Comparison of ENCODE assay signal across 13 mouse cellular contexts in genomic region chr10:20267032-20267431, GRCm38 (mm10). TPM values are rescaled to one million over a fixed set of nuclear protein-coding genes. Genes with fewer than 3 reads are reported as not detected.
DNase-seq lines count a peak whose midpoint lies in the region; ATAC-seq and TF ChIP-seq lines count a peak whose summit lies in the region.
"Had no signal": no experiment of that assay in that cellular context is flagged by ENCODE, and none has a peak within 500 bp of the region (broad histone marks: within the 10 kb centered on the region; RNA-seq: fewer than 3 reads in every experiment).

No protein-coding gene starts in this region.

- H3K9ac ChIP-seq in kidney, embryonic 15.5 days: no peak overlapping the region
- H3K9ac ChIP-seq: hindbrain, embryonic 14.5 days; liver, embryonic 14.5 days; midbrain, embryonic 13.5 days had no signal

- TF ChIP-seq POLR2A in bone marrow, adult 2 months (IDR thresholded peaks at IDR 0.05; ENCODE audit: borderline replicate concordance, control insufficient read depth, low read depth, low read length): no peak

- no peaks in the 10 kb centered on the region for H3K4me1 ChIP-seq in kidney, embryonic 15.5 days
- H3K4me1 ChIP-seq in bone marrow, adult 2 months (ENCODE audit: control insufficient read depth, insufficient read depth, low read length): no peaks in the 10 kb centered on the region; the same call in 1 of the 2 replicates
- H3K4me1 ChIP-seq: midbrain, embryonic 13.5 days had no signal

- intact Hi-C loops in left cerebral cortex, postnatal 10 days (cut with DNase I): no loop called here

- no peak overlapping the region for H3K4me2 ChIP-seq in kidney, embryonic 15.5 days
- H3K4me2 ChIP-seq: hindbrain, embryonic 14.5 days; midbrain, embryonic 13.5 days had no signal

- no peak for DNase-seq in kidney, adult 9 months
- peak; percentile 66 for DNase-seq in CD4-positive, CD25-positive, alpha-beta regulatory T cell, adult 2 months (ENCODE audit: low read depth, low spot score)
- peak; percentile 18 for DNase-seq in testis, postnatal 14 days (ENCODE audit: low spot score)
- DNase-seq in right cerebral cortex, postnatal 14 days: no peak
- no peak for DNase-seq in left cerebral cortex, postnatal 10 days (ENCODE audit: extremely low spot score in 1 of 2, low spot score in 2 of 2)
- DNase-seq: cerebellum, adult 2 months; kidney, postnatal 36 days had no signal

- H3K36me3 ChIP-seq in kidney, embryonic 15.5 days: peaks cover 17% of the 10 kb centered on the region
- H3K36me3 ChIP-seq: midbrain, embryonic 13.5 days had no signal

- H3K4me3 ChIP-seq in kidney, embryonic 15.5 days (replicated peaks): no peak overlapping the region
- H3K4me3 ChIP-seq in bone marrow, adult 2 months (replicated peaks; ENCODE audit: control insufficient read depth, low read depth, low read length): peak overlapping the region; percentile 38
- H3K4me3 ChIP-seq: left cerebral cortex, adult 2 months; midbrain, embryonic 13.5 days had no signal

- H3K27ac ChIP-seq in kidney, embryonic 15.5 days: no peak overlapping the region
- no peak overlapping the region; the same call in 1 of the 2 replicates for H3K27ac ChIP-seq in bone marrow, adult 2 months (ENCODE audit: control insufficient read depth, insufficient read depth, low read depth, low read length, poor library complexity)
- H3K27ac ChIP-seq: hindbrain, embryonic 14.5 days; left cerebral cortex, adult 2 months; liver, embryonic 14.5 days; midbrain, embryonic 13.5 days had no signal

- no peaks in the 10 kb centered on the region for H3K9me3 ChIP-seq in kidney, embryonic 15.5 days (replicated peaks)
- H3K9me3 ChIP-seq: midbrain, embryonic 13.5 days had no signal

- peak; percentile 36; the same call in 1 of the 2 replicates for ATAC-seq in kidney, embryonic 15.5 days (replicated peaks; ENCODE audit: low FRiP score)
- ATAC-seq: midbrain, embryonic 13.5 days had no signal

- no peaks in the 10 kb centered on the region for H3K27me3 ChIP-seq in kidney, embryonic 15.5 days
- H3K27me3 ChIP-seq: midbrain, embryonic 13.5 days had no signal

- 61% methylated on average over 10 of the region's 10 CpGs for WGBS in kidney, embryonic 15.5 days
- 61% methylated on average over 10 of the region's 10 CpGs for WGBS in bone marrow, adult 2 months

- no peak for TF ChIP-seq CTCF in bone marrow, adult 2 months (IDR thresholded peaks at IDR 0.05; ENCODE audit: control insufficient read depth, insufficient read depth, low read length)

RNA-seq across cellular contexts. Expression of gene Bclaf1, which starts 45.2 kb away (rescaled TPM):
- polyA plus RNA-seq in kidney, embryonic 15.5 days (2015; fragmentation: Nextera tagmentation; extraction: Ambion mirVana): 128 and 134 TPM in 2 replicates
- polyA plus RNA-seq in bone marrow, adult 2 months (2011; ENCODE audit: insufficient read depth, insufficient read length, low replicate concordance, missing spikeins): 153 and 239 TPM in 2 replicates
- total RNA-seq in left cerebral cortex, postnatal 10 days (2021): 100 to 1,000 TPM; 134 to 135 TPM

Comparison
In these comparisons a context has a peak if more than half of its experiments do, and no peak if none do; other contexts are left out.
1. DNase-seq: peak in CD4-positive, CD25-positive, alpha-beta regulatory T cell, adult 2 months (single experiment) and testis, postnatal 14 days (single experiment); none in kidney, adult 9 months (single experiment), right cerebral cortex, postnatal 14 days (single experiment) and left cerebral cortex, postnatal 10 days (0 of 2).